Mouse (Mus musculus) heart, postnatal 0 days (tissue): ENCODE measurements around the gene Ccdc170. TPM values are rescaled to one million over a fixed set of nuclear protein-coding genes. Genes with fewer than 3 reads are reported as not detected.
"Not testable (repeated sequence)": the region's sequence is repeated elsewhere in the genome, so short reads cannot be mapped to it uniquely, and the experiment has no call there.

Experiments
- ATAC-seq: fragments of 200-750 bp; cut with Nextera tagmentation; 2 replicates; pipeline ENCODE4 v1.8.0; 2017; ENCODE audit warnings: low read depth, moderate number of reproducible peaks, moderate library complexity; ENCODE audit not compliant: insufficient read depth
- DNase-seq: peaks from one replicate; pipeline ENCODE4 v3.0.0-alpha.2; 2016; ENCODE audit warnings: low spot score
- H3K27ac ChIP-seq: fragments of 300-500 bp; sonication (generic); 2 replicates; pipeline ENCODE4 v1.5.1; 2014; ENCODE audit warnings: low read depth, mild to moderate bottlenecking
- H3K27me3 ChIP-seq: fragments of 300-500 bp; sonication (generic); 2 replicates; pipeline ENCODE4 v1.6.1; 2014; ENCODE audit warnings: low read length, mixed read lengths; ENCODE audit not compliant: control insufficient read depth, insufficient read depth
- H3K36me3 ChIP-seq: fragments of 300-500 bp; sonication (generic); replicated peaks from 2 replicates; pipeline ENCODE4 v1.6.1; 2014; ENCODE audit warnings: low read length, mixed read lengths; ENCODE audit not compliant: control insufficient read depth, insufficient read depth
- H3K4me1 ChIP-seq: fragments of 300-500 bp; sonication (generic); 2 replicates; pipeline ENCODE4 v1.6.1; 2014; ENCODE audit warnings: antibody characterized with exemption; ENCODE audit not compliant: control insufficient read depth, insufficient read depth
- H3K4me2 ChIP-seq: fragments of 300-500 bp; sonication (generic); 2 replicates; pipeline ENCODE4 v1.6.1; 2014; ENCODE audit warnings: low read depth, mild to moderate bottlenecking, low read length, moderate library complexity
- H3K4me3 ChIP-seq: fragments of 300-500 bp; sonication (generic); 2 replicates; pipeline ENCODE4 v1.5.1; 2014; ENCODE audit warnings: low read depth, low read length
- H3K9ac ChIP-seq: fragments of 300-500 bp; sonication (generic); replicated peaks from 2 replicates; pipeline ENCODE4 v1.6.1; 2014; ENCODE audit warnings: low read depth, low read length, mixed read lengths
- H3K9me3 ChIP-seq: fragments of 300-500 bp; sonication (generic); replicated peaks from 2 replicates; pipeline ENCODE4 v1.6.1; 2016; ENCODE audit warnings: low read length; ENCODE audit not compliant: control insufficient read depth
- CTCF ChIP-seq: IDR thresholded peaks from 2 replicates; pipeline ENCODE4 v1.5.1; 2016; ENCODE audit warnings: antibody characterized with exemption, control low read depth, low read depth
- EP300 ChIP-seq: IDR thresholded peaks from 2 replicates; pipeline ENCODE4 v1.6.1; 2016; ENCODE audit warnings: antibody characterized with exemption, low read depth
- WGBS: fragments of 180-500 bp; shearing (Covaris S2); extraction: QIAGEN DNeasy Blood & Tissue Kit; methylation state at CpG from one replicate; pipeline ENCODE4 v1.1.7; 2014; 5-methylcytosine and 5-hydroxymethylcytosine counted together
- polyA plus RNA-seq: library from polyadenylated mRNA; unstranded; fragments of >200 nt; fragmentation: Nextera tagmentation; extraction: Ambion mirVana; gene quantifications from 2 replicates; pipeline ENCODE4 v1.2.1, GENCODE M21; 2015
- total RNA-seq: library from RNA; depleted of rRNA; stranded (reverse); fragments of >200 nt; gene quantifications from 2 replicates; pipeline ENCODE4 v1.2.3, GENCODE M21; 2014; ENCODE audit warnings: low replicate concordance; rRNA removed

The Ccdc170 gene
- 0.46 TPM in 1 of 2 replicates, not detected in the other for total RNA-seq
- polyA plus RNA-seq: 0.22 TPM in 1 of 2 replicates, not detected in the other

DNA sequence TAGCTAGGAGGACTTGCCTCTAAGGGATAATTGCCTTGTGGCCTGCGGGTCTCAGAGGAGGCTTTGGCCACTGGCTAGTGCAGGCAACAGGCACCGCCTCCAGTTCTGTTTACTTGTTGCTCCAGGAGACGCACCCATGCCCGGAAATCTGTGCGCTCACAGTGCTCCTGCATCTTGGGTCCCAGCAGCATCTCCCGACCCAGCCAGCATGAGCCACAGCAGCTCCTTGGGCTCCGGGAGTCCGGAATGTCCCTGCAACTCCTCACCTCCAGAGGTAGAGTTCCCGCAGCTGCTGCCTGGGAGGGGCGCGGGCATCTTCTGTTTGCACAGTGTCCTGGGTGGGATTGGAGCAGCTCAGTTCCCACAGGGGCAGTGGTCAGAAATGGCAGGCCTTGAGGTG is at the start of gene Ccdc170:
Gene Ccdc170 (plus strand): TSS at position 148 of the 400 bp plus-strand sequence.
- Histone ChIP-seq H3K4me1 (no peaks in the 10 kb centered on the region), H3K9me3 (no peaks in the 10 kb centered on the region), H3K4me2 (no peak within 1 kb of the TSS), H3K27me3 (no peaks in the 10 kb centered on the region), H3K36me3 (no peaks in the 10 kb centered on the region), H3K4me3 (no peak within 1 kb of the TSS), H3K27ac (no peak within 1 kb of the TSS), H3K9ac (no peak within 1 kb of the TSS)
- 47% methylated on average over 11 of the region's 11 CpGs for WGBS
- ATAC-seq: no peak
- no peak for DNase-seq
- no peak for TF ChIP-seq CTCF
- TF ChIP-seq EP300: no peak

- Histone ChIP-seq H3K4me1 (peaks cover 21% of the 10 kb centered on the region), H3K36me3 (peaks cover 13% of the 10 kb centered on the region; the same call in 1 of the 2 replicates), H3K9ac (peak overlapping the region; percentile 65), H3K9me3 (no peaks in the 10 kb centered on the region), H3K27ac (peak overlapping the region; percentile 89), H3K4me3 (peak overlapping the region; percentile 78), H3K27me3 (no peaks in the 10 kb centered on the region), H3K4me2 (peak overlapping the region; percentile 70)
- 10% methylated on average over 19 of the region's 19 CpGs for WGBS
- DNase-seq (peak; percentile 30), ATAC-seq (no peak)
- TF ChIP-seq CTCF (no peak), EP300 (no peak)
Measured at GRCm38 (mm10) chr10:4432996-4433755, 49.1 kb upstream of the Ccdc170 start.

DNA sequence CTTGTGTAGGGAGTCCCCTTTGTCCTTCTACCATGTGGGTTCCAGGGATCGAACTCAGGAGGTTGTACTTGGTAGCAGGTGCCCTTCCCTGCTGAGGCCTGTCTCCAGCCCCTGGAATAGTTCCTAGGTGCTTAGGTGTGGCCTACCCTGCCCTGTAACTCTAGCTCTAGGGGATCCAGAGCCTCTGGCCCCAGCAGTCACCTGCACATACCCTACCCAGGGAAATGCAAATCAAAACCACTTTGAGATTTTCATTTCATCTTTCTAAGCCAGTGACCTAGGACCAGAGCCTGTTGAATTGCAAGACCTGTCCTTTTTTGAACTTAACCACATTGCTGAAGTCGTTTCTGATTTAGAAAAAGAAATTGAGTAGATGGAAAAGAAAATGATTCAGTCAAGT is 48.4 kb upstream of the Ccdc170 start:
- H3K27me3 ChIP-seq, DNase-seq, H3K4me3 ChIP-seq, H3K27ac ChIP-seq, ATAC-seq, H3K9ac ChIP-seq, H3K9me3 ChIP-seq, H3K4me2 ChIP-seq: not testable (repeated sequence)
- 90% methylated on average over 2 of the region's 2 CpGs for WGBS
- H3K4me1 ChIP-seq: peaks cover 21% of the 10 kb centered on the region
- H3K36me3 ChIP-seq: peaks cover 12% of the 10 kb centered on the region; the same call in 1 of the 2 replicates

DNA sequence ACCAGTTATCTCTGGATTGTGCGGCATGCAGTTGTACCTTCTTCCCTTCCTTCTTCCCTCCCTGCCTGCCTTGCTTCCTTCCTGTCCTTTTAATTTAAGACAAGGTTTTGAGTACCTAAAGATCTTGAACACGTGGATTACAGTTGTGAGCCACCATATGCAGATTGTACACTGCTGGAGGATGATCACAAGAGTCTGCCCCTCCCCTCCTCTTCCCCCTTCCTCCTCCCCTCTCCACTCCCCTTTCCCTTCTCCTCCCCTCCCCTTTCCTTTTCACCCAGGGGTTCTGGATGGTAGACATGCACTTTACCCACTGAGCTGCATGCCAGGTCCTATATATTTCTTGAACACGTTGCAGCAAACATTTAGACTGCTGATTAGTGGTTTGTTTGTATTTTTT is 46.9 kb upstream of the Ccdc170 start:
- H3K36me3 ChIP-seq: peaks cover 27% of the 10 kb centered on the region
- no peak for TF ChIP-seq EP300
- TF ChIP-seq CTCF: no peak
- WGBS: 80% methylated on average over 3 of the region's 3 CpGs
- H3K9me3 ChIP-seq: no peaks in the 10 kb centered on the region
- H3K4me3 ChIP-seq: no peak overlapping the region
- no peak overlapping the region for H3K9ac ChIP-seq
- H3K27me3 ChIP-seq: no peaks in the 10 kb centered on the region
- no peak overlapping the region for H3K27ac ChIP-seq
- DNase-seq (no peak), ATAC-seq (no peak)
- peaks cover 14% of the 10 kb centered on the region for H3K4me1 ChIP-seq
- H3K4me2 ChIP-seq: no peak overlapping the region

DNA sequence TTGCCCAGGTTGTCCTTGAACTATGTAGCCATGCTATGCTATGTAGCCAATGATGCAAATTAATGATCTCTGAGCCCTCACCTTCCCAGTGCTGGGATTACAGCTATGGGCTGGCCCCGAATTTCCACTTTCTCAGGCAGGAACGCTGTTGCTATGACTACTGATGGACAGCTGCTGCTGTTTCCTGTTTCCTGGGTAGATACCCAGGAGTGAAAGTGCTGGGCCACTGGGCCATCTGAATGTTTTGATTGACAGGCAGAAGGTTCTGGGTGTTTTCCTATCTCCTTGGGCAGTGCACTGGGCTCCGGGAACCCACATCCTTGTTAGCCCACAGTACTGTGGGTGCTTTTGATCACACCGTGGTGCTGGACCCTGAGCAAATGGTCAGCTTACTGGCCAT is 25.9 kb upstream of the Ccdc170 start:
- Histone ChIP-seq H3K4me1 (no peaks in the 10 kb centered on the region), H3K27ac (no peak overlapping the region), H3K27me3 (no peaks in the 10 kb centered on the region), H3K36me3 (peaks cover 32% of the 10 kb centered on the region), H3K9me3 (no peaks in the 10 kb centered on the region), H3K4me2 (no peak overlapping the region), H3K9ac (no peak overlapping the region), H3K4me3 (no peak overlapping the region)
- WGBS: 52% methylated on average over 4 of the region's 4 CpGs
- ATAC-seq (no peak), DNase-seq (no peak)
- TF ChIP-seq EP300 (no peak), CTCF (no peak)
